Mouse (Mus musculus): ENCODE results near the gene Wdr24.

Gene Wdr24

DNA sequence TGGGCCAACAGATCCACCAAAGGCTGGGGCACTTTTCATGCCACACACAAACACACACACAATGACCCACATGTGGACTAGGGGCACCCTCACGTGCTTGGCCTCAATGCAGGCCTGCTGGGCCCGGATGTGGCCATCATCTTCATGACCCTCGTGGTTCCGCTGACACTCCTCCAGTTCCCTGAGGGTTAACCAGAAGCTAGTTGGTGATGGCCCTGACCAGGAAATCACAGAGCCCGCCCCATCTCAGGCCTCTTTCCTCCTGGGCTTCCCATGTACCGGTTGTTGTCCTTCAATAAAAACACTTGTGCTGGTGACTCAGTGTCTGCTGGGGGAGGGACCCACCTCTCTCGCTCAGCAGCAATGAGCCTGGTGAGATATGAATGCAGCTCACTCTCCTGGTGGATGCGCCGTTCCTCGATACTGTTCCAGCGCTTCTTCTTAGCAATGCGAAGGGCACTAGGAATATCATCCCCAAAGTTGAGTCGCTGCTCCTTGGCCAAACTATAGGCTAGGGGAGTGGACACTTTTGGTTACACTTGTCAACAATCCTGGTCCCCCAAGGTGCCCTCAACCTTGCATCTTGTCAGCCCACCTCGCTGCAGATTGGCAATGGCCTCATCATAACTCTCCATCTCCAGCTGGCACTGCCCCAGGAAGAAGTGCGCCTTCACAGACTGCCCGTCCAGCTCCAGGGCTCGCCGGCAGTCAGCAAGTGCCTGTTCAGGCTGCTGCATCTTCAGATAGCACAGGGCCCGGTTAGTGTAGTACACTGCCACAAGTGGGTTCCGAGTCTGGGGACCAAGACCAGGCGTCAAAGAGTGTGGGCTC is 8.2 kb downstream of the Wdr24 start:
- no peak for DNase-seq (ENCODE audit: low spot score)

DNA sequence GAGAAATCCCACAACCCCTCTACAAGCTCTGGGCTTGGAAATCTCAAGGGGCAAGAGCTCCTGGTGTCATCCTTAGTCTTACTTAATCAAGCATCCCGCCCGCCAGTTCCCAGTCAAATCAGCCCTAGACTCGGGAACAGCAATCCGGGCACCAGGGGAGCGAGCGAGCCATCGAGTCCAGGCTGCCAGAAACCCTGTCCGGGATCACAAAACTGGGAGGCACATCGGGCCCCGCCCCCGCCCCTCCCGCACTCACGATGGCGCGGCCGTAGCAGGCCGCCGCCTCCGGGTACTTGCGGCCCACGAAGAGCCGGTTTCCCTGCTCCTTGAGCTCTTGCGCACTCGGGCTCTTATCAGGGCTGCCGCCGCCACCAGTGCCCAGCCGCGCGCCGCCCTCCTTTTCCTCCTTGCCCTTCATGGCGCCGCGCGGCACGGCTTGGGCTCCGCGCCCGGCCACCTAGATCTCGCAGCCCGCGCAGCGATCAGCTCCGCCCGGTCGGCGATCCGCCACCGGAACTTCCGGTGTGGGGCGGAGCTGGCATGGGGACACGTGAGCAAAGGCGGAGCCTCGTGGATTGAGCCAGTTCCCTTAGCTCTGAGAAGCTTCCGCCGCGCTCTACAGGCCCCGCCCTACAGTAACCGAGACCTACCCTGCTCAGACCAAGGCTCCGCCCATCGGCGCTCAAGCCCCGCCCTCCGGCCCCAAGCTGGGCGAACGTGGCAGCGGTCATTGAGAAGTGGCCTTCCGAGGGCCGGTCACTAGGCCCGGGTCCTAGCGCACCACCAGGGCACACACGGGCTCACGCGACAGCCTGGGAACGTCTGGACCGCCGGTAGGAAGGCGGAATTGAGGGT is 9.2 kb downstream of the Wdr24 start:
- DNase-seq (ENCODE audit: low spot score) = peak; percentile 100

DNA sequence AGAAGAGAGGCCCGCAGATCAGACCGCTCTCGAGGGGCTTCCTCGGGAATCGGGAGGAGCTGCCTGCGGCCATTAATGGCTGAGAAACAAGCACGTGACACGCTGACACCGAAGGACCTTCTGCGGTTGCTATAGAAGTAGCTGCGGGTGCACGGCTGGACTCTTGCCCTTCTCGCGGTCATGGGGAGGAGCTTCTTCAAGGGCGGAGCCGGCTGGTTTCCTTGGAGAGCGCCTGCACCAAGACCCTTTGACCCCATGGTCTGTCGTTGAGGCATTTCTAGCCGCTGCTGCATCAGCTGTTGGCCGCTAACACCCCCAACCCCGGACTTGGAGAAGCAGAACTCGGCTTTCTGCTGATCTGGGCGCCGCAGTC is 9.8 kb downstream of the Wdr24 start, which contains the start of gene Stub1:
Gene Stub1 (minus strand): TSS at position 114 of the 373 bp plus-strand sequence.
- DNase-seq (ENCODE audit: low spot score) = peak; percentile 98

DNA sequence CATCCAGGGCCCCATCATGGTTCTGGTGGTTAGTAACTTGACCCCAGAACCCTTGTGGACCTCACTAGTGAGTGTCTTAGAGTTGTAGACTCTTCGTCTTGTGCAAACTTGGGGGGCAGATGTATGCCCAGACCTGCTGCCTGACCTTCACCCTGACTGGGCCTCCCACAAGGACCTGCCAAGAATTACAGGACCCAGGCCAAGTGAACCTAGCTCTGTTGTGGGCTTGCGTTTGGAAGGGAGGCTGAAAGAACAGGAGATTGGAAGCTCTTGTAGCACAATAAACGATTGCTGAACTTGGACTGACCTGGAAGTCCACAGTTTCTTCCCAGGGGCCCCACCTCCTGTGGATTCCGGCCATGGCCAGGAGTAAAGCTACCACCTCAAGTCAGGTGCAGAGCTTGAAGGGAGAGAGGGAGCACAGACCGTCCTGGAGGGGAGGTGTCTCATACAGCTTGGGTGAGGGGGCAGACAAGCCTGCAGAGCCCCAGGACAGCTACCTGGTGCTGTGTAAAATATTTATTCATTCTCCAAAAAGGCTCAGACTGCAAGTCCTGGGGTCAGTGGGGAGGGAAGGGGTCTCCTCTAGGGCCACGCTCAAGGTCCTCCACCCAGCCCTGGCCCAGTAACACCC is 10.7 kb downstream of the Wdr24 start:
- DNase-seq (ENCODE audit: low spot score) = no peak

DNA sequence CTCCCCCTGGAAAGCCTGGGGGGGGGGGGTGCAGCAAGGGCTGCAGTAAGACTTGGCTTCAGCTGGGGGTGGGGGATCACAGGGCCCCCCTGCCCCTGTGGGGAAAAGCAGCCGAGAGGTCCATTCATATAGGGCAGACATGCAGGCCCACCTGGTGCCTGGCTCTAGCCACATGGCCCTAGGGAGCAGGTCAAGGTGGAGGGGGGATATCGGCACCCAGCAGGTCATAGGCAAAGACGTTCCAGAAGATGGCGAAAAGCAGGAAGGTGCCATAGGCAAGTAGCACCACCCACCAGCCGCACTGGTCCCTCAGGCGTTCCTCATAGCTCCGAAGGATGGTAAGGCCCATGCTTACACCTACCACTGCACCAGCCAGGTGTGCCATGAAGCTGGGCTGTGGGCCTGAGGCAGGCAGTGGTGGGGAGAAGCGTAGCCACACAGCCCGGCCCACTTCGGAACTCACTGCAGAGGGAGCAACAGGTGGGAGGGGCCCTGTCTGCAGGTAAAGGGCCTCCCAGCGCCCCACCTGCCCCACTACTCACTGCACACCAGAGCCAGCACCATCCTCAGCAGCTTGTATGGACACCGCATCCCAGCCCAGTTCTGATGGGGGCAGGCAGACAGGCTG is 11.3 kb downstream of the Wdr24 start:
- DNase-seq (ENCODE audit: low spot score) = no peak

DNA sequence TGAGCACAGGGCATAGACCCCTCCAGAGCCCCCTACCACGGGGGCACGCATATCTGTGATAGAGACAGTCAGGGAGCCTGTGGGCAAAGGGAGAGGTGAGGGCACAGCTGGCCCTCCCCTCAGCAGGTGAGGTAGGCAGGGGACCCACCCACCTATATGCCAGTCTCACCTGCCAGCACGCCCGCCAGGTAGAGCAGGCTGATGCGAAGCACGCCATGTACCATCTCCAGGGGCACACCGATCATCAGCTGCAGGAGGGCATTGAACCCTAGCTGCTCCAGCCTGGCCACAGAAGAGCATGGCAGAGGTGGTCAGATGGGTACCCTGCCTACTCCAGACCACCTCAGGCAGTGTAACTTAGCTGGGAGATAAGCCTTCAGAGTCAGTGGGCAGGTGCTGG is 11.9 kb downstream of the Wdr24 start:
- DNase-seq (ENCODE audit: low spot score) = no peak

DNA sequence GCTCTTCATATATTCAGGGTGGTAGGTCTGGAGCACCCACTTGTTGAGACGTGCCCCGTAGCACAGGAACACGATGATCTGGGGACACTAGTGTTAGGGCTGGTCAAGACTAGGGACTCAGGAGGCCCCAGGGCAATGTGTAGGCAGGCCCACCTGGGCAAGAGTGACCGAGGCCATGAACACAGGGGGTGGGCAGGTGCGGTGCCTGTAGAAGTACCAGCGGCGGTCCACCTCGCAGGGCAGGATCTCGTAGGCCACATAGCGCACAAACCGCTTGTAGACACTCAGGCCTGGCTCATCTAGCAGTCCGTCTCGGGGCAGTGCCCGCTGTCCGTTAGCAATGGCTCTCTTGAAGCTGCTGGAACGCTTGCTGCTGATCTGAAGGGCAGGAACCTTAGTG is 12.4 kb downstream of the Wdr24 start:
- DNase-seq (ENCODE audit: low spot score) = no peak

DNA sequence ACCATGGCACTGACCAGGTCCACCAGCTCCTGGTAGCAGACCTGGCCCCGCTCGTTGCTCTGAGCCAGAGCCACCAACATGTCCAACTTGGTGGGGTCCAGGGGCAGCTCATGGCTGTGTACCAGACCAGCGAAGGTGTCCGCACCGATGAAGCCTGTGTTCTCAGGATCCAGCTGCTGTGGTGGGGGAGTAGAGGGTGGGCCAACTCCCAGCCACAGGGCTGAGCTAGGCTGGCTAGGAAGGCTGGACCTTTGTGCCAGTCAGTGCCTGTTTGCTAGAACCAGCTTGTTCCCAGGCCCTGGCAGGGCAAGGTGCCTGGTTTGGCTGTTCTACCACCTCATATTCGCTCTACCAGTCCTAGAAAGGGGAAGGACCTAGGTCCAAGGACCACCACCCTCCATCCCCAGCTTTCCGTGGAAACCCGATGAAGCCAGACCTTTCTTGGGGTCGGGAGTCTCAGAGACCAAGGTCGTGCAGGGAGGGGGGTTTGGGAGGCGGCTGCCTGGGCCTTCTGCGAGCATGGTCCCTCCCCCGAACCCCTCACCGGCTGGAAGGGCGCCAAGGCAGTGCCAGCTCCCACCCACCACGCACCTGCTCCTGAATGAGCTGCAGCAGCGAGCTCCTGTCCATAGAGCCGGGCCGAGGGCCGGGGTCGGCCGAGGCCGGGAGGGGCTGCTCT is 13.1 kb downstream of the Wdr24 start:
- DNase-seq (ENCODE audit: low spot score) = no peak

DNA sequence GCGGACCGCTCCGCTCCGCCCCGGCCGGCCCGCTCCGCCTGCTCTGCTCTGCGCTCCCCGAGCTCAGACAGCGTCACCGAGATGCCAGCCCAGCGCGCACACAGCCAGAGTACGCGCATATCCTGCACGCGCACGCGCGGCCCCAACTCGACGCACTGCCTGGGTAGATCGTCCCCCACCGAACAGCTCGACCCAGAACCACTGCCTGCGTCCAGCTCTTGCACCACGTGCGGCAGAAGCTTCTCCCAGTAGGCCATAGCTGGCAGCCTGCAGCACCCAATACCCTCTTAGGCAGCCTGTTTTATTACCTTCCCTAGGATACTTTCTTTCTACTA is 13.6 kb downstream of the Wdr24 start, which contains the start of gene Rhbdl1:
Gene Rhbdl1 (minus strand): TSS at position 220 of the 335 bp plus-strand sequence.
- DNase-seq (ENCODE audit: low spot score) = peak; percentile 69

DNA sequence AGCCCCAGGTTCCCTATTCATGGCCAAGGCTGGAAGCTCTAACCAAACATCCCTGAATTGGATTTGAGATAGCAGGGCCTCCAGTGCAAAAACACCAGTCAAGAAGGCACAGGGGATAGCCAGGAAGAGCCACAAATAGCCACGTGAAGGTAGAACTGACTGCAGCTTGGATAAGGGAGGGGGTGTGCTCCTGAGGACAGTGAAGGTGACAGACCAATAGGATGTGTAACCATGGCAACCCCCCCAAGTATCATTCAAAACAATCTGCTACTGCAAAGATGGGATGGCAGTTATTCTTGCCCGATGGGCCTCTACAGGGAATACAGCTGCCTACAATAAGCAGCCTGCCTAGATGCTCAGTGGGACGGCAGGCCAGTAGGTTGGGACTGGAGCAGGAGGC is 14.1 kb downstream of the Wdr24 start:
- no peak for DNase-seq (ENCODE audit: low spot score)

DNA sequence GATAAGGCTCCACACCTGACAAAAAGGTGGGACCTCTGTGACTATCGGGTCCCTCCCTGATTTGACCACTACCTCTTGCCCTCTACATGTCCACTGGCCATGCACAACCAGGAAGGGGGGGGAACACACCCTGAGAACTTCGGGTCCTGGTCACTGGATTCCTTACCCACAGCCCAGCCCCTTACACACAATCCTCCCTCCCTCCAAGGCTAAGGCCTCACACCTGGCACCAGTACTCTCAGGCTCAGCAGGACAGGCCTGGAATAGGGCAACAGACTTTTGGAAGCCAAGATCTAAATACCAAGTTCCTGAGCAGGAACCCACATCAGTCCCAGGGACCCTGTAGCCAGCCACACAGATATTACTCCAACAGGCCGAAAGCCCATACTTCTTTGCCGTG is 15.5 kb downstream of the Wdr24 start:
- DNase-seq (ENCODE audit: low spot score) = no peak

DNA sequence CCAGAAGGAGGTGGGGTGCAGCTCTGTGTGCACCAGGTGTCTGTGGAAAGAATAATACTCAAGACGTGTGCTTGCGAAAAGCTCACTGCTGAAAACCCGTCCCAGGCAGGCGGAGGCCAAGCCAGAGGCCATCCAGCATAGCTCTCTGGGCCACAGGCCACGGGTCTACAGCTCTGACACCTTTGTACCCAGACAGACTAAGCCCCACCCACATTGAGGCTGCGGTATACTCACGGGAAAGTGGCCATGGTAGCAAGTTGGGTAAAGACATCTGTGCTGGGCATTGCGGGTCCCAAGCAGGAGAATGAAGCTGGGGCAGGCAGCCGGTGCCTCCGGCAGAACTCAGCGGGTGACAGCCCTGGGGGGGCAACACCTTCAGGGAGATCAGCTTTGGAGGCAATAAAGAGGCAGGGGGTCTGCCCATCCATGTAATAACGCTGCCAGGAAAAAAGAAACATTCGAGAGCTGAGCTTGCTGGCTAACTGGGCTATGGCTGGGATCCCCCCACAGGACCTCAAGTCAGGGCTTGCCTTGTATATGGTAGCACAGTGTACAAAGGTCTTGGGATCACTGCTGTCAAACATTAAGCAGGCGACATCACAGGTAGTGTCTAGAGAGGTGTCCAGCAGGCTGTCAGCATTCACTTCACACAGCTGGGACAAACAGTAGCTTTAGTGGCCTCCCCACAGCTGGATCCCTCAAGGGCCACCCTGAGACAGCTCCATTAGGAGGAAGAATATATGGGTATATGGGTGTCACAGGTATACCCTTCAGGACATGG is 16.2 kb downstream of the Wdr24 start:
- peak; percentile 63 for DNase-seq (ENCODE audit: low spot score)

DNA sequence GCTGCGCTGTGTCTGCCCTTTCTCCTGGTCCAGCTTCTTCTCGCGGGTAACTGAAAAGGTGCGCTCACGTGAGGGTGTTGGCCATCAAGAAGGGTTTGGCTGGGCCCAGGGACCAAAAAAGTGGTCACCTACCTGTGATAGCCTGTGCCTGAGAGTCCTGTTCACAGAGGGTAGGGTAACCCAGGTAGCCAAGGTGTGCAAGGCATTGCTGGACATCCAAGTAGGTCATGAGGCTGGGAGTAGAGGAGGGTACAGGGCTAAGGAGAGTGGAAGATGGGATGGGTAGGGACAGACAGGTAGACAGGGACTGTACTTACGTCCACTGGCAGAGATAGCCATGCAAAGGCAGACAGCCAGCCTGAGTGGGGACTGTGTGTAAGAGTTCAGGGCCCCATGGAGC is 17.1 kb downstream of the Wdr24 start:
- DNase-seq (ENCODE audit: low spot score) = no peak

DNA sequence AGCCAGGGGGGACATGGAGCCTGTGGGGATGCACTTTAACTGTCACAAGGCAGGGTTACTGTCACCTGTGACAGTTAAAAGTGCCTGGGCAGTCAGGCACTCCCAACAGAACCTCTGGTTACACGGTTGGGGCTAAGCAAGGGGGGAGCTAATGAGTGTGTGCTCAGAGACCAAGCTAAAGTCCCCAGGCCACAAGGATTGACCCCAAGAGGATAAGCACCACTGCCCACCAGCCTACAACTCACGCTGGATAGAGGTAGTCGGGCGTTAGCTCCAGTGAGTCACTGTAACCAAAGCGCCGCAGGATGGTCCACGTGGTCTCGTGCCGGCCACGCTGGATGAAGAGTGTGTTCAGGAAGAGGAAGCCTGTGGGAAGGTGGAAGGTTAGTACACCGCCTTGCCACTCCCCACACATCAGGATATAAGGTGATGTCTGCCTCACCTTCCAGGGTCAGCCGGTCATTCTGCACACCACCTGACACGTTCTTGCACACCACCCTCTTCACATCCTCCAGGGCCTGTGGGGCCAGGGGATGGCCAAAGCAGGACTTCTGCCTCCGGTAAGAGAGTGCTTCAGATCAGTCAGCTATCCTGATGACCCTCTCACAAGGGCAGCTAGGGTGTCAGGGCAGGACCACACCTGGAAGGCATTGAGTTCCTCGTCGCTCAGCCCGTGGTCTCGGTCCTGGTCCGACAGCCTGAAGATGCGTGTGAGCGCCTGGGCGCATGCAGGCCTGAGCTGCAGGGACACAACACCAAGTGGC is 17.9 kb downstream of the Wdr24 start, which contains the start of gene Gm20683:
Gene Gm20683 (minus strand): TSS at position 647 of the 764 bp plus-strand sequence.
- no peak for DNase-seq (ENCODE audit: low spot score)

DNA sequence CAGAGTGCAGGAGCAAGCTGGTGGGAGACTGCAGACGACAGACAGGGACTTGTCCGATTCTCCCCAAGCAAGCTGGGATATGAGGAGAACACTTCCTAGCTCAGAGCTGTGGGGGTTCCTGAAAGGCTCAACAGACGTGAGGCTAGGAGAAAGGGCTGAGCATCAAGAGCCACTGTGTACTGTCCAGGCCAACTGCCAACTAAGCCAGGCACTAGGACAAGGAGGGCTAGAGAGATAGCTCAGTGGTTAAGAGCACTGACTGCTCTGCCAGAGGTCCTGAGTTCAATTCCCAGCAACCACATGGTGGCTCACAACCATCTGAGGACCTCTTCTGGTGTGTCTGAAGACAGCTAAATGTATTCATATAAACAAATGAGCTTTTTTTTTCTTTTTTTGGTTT is 19.1 kb downstream of the Wdr24 start:
- DNase-seq (ENCODE audit: low spot score) = no peak

DNA sequence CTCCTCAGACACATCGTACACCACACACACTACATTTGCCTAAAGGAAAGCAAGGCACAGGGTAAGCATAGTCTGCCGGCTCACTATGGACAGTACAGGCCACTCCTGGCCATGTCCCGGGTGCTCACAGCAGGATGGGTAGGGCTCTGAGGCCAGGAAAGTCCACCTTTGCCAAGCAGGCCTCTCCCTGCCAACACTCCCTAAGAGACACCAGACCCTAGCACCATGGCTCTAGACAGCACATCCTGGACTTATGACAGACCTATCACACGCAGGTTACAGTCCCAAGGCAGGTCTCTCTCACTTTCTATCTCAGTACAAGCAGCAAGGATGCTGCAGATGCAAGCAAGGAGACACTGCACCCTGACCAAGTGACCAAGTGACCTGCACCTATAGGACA is 19.7 kb downstream of the Wdr24 start:
- no peak for DNase-seq (ENCODE audit: low spot score)

DNA sequence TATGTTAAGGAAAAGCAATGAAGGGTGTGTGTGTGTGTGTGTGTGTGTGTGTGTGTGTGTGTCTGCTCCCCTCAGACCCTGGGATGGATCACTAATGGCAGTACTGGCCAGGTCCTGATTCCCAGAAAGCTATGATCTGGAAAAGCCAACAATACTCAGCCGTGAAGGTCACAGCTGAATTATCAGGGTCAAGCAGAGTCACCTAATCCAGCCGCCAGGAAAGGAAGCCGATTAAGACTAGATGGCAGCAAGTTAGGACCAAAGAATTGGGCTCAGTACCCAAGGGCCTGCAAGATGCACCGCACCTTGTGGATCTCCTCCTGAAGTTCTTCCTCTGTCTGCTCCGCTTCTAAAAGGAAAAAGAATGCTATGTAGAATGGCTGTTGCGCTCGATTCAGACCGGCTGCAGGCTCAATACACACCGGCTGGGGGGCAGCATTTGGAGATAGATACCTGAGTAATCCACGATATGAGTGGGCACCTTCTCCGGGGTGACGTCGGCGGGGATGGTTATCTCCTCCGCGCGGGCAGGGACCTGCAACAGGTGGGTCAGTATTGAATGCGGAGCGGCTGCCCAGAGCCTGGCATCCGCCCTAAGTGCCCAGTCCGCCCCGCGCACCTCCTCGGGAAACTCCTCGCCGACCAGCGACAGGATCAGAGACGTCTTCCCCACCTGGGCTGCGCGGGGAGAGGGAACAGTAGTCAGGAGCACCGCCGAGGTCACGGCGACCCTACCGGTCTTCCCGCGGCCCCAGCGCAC is 20.4 kb downstream of the Wdr24 start:
- no peak for DNase-seq (ENCODE audit: low spot score)

DNA sequence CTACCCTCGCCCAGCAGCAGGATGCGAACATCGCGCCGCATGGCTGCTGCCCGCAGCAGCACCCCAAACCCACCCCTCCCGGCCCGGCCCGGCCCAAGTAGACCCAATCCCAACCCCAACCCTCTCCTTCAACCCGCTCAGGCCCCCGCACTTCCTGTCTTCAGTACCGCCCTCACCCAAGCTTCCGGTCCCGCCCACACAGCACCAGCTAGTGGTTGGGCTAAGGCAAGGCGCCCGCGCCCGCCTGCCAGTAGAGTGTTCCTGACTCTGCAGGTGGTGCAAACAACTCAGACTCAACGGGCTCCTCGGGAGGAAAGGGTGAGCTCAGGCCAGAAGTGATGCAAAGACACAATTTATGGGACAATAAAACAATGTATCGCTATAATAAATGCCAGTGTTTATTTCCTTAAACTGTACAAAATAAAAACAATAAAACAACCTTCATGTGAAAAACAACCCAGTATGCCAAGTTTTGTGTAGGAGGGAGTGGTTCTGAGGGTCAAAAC is 21.0 kb downstream of the Wdr24 start, which contains the start of gene Rhot2:
Gene Rhot2 (minus strand): TSS at position 456 of the 506 bp plus-strand sequence.
- peak; percentile 90 for DNase-seq (ENCODE audit: low spot score)

DNA sequence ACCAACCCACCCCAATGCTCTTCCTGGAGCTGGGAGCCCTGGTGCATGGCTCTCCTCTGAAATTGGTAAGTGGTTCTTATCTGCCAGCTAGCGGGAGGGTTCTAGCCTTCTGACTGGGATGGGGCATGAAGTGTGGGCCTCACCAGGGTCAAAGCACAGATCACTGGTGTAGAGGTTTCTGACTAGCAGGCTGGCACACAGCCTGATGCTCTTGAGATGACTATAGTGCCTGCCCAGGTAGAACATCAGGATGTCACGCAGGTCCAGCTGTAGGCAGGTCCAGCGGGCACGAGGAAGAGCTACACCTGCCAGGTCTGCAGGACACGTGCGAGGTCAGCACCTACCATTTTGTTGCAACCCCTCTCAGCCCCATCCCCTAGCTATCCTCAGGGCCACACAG is 36.8 kb downstream of the Wdr24 start:
- DNase-seq (ENCODE audit: low spot score) = no peak

Measured in yolk sac, embryonic 10.5 days (tissue).